Mouse (Mus musculus): ENCODE measurements at regions not wholly inside any gene's neighbourhood (a gene's known extent, or its start where the extent isn't known, plus 50 kb on each side); places are given as distances from the start of the nearest gene placed in this dataset.
A peak's percentile ranks its signal among the peaks of the same experiment; 100 is the strongest.

- no peak overlapping the region for H3K4me3 ChIP-seq
- intact Hi-C loops (cut with DNase I) = no loop called here
- no peak for DNase-seq
- no peak overlapping the region for H3K27ac ChIP-seq
- no peak for TF ChIP-seq CTCF (IDR thresholded peaks at IDR 0.05)
Measured at GRCm38 (mm10) chr4:99423449-99423848, 127.7 kb downstream of the Gm12689 start.

- peak; percentile 8; the same call in 1 of the 2 replicates for TF ChIP-seq CTCF (IDR thresholded peaks at IDR 0.05)
- peak; percentile 19 for DNase-seq
- H3K27ac ChIP-seq = no peak overlapping the region
- intact Hi-C loops (cut with DNase I) = no loop called here
- peak overlapping the region; percentile 43 for H3K4me3 ChIP-seq
Measured at GRCm38 (mm10) chr4:99445077-99445754, 149.5 kb downstream of the Gm12689 start.

GRCm38 (mm10) chr4:99445755-99446128 is 150.0 kb downstream of the Gm12689 start:
- intact Hi-C loops (cut with DNase I) = no loop called here

GRCm38 (mm10) chr4:99458984-99459383 is 163.3 kb downstream of the Gm12689 start:
- intact Hi-C loops (cut with DNase I) = no loop called here
- no peak for DNase-seq
- no peak overlapping the region for H3K27ac ChIP-seq
- TF ChIP-seq CTCF (IDR thresholded peaks at IDR 0.05) = no peak
- H3K4me3 ChIP-seq = no peak overlapping the region

More at GRCm38 (mm10) chr4:99445755-99446128, 150.0 kb downstream of the Gm12689 start:
- Histone ChIP-seq H3K27ac (no peak overlapping the region), H3K4me3 (no peak overlapping the region; the same call in 1 of the 2 replicates)
- DNase-seq = no peak
- no peak for TF ChIP-seq CTCF (IDR thresholded peaks at IDR 0.05)

GRCm38 (mm10) chr4:99459436-99459835 is 163.7 kb downstream of the Gm12689 start:
- H3K4me3 ChIP-seq = no peak overlapping the region
- peak; percentile 13; the same call in 1 of the 2 replicates for TF ChIP-seq CTCF (IDR thresholded peaks at IDR 0.05)
- peak; percentile 33 for DNase-seq
- intact Hi-C loops (cut with DNase I) = no loop called here
- H3K27ac ChIP-seq = no peak overlapping the region

GRCm38 (mm10) chr4:99465493-99465892 is 169.8 kb downstream of the Gm12689 start:
- TF ChIP-seq CTCF (IDR thresholded peaks at IDR 0.05) = no peak
- no peak for DNase-seq
- no peak overlapping the region for H3K4me3 ChIP-seq
- no peak overlapping the region for H3K27ac ChIP-seq
- intact Hi-C loops (cut with DNase I) = no loop called here

GRCm38 (mm10) chr4:99475701-99476218 is 180.1 kb downstream of the Gm12689 start:
- Histone ChIP-seq H3K4me3 (no peak overlapping the region), H3K27ac (no peak overlapping the region)
- TF ChIP-seq CTCF (IDR thresholded peaks at IDR 0.05) = no peak
- DNase-seq = no peak
- intact Hi-C loops (cut with DNase I) = no loop called here

- intact Hi-C loops (cut with DNase I) = no loop called here
- H3K27ac ChIP-seq = no peak overlapping the region
- DNase-seq = no peak
- no peak for TF ChIP-seq CTCF (IDR thresholded peaks at IDR 0.05)
- no peak overlapping the region for H3K4me3 ChIP-seq
Measured at GRCm38 (mm10) chr4:99484271-99484670, 171.8 kb upstream of the Foxd3 start.

GRCm38 (mm10) chr4:99491536-99492514 is 164.3 kb upstream of the Foxd3 start:
- no peak overlapping the region for H3K4me3 ChIP-seq
- TF ChIP-seq CTCF (IDR thresholded peaks at IDR 0.05) = no peak
- H3K27ac ChIP-seq = no peak overlapping the region
- intact Hi-C loops (cut with DNase I) = no loop called here
- no peak for DNase-seq

- no peak for TF ChIP-seq CTCF (IDR thresholded peaks at IDR 0.05)
- DNase-seq = no peak
- H3K27ac ChIP-seq = no peak overlapping the region
- no peak overlapping the region for H3K4me3 ChIP-seq
- intact Hi-C loops (cut with DNase I) = no loop called here
Measured at GRCm38 (mm10) chr4:99503221-99503744, 152.8 kb upstream of the Foxd3 start.

GRCm38 (mm10) chr4:99511993-99512392 is 144.1 kb upstream of the Foxd3 start:
- no peak for TF ChIP-seq CTCF (IDR thresholded peaks at IDR 0.05)
- intact Hi-C loops (cut with DNase I) = no loop called here
- no peak overlapping the region for H3K4me3 ChIP-seq
- no peak for DNase-seq
- H3K27ac ChIP-seq = no peak overlapping the region

- Histone ChIP-seq H3K27ac (no peak overlapping the region), H3K4me3 (no peak overlapping the region)
- no peak for DNase-seq
- intact Hi-C loops (cut with DNase I) = no loop called here
- TF ChIP-seq CTCF (IDR thresholded peaks at IDR 0.05) = no peak
Measured at GRCm38 (mm10) chr4:99516883-99517282, 139.2 kb upstream of the Foxd3 start.

GRCm38 (mm10) chr4:99527441-99527840 is 128.7 kb upstream of the Foxd3 start:
- intact Hi-C loops (cut with DNase I) = no loop called here
- no peak for TF ChIP-seq CTCF (IDR thresholded peaks at IDR 0.05)
- no peak overlapping the region for H3K27ac ChIP-seq
- no peak for DNase-seq
- H3K4me3 ChIP-seq = no peak overlapping the region
